Mouse (Mus musculus): Measurements from ENCODE around the gene Nfia.

DNA sequence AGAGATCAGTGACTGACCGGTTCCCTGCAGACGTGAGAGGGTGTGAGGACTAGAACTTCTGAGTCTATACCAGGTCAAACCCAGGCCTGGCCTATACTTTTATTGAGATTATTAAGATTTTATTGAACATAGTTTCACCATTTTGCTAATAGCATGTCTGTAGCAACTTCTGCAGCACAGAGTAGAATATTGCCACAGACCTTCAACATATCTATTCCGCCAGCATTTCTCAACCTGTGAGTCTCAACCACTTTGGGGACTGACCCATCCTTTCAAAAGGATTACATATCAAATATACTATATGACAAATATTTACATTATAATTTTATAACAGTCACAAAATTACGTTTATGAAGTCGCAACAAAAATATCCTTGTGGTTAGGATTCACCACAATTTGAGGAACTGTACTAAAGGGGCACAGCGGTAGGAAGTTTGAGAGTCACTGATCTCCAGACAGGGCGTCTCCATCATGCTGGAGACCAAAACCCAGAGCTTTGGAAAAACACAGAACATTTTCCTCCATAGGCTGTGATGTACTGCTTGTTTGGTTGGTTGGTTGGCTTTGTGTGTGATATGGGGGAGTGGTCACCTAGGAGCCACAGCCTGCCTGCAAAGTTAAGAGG is 284.0 kb downstream of the Nfia start:
- TF ChIP-seq POLR2A (IDR thresholded peaks at IDR 0.05; ENCODE audit: control insufficient read depth, low read depth, low read length) (no peak), CTCF (IDR thresholded peaks at IDR 0.05; ENCODE audit: control insufficient read depth, insufficient read depth, insufficient replicate concordance, low read depth, low read length) (no peak)
